Mouse (Mus musculus) spleen, adult 2 months (tissue): Measurements from ENCODE around the gene Olfr750.

Experiments used
- CTCF ChIP-seq: fragments of 200-500 bp; IDR thresholded peaks from 2 replicates; pipeline ENCODE4 v1.5.1; 2011; ENCODE audit warnings: mild to moderate bottlenecking, inconsistent platforms; ENCODE audit not compliant: insufficient read depth, insufficient read length, insufficient replicate concordance; ENCODE audit errors: extremely low read depth
- POLR2A ChIP-seq: fragments of 200-500 bp; IDR thresholded peaks from 2 replicates; pipeline ENCODE4 v1.6.1; 2011; ENCODE audit warnings: low read depth, low read length, inconsistent platforms

GRCm38 (mm10) chr14:51057401-51057831 lies 16.8 kb downstream of the Olfr750 start, which contains the start of gene Rnase12:
- TF ChIP-seq POLR2A (no peak), CTCF (no peak)
